Comparison of ENCODE assay signal across 25 mouse cellular contexts in genomic region chr5:72250180-72250579, GRCm38 (mm10).
DNase-seq lines count a peak whose midpoint lies in the region; ATAC-seq and TF ChIP-seq lines count a peak whose summit lies in the region.
"Had no signal": no experiment of that assay in that cellular context is flagged by ENCODE, and none has a peak within 500 bp of the region (broad histone marks: within the 10 kb centered on the region; RNA-seq: fewer than 3 reads in every experiment).

No protein-coding gene starts in this region.

- POLR2A ChIA-PET in Patski (lab: Charles Lee) = no interaction called here

- CTCF ChIA-PET in Patski (lab: Charles Lee) = interaction anchor here (0.8 to 1.1 kb wide), 5 partner anchors 11 to 90 kb away, joined by 3 read pairs; no protein-coding TSS in a partner anchor

- H3K27me3 ChIP-seq in Patski = no peaks in the 10 kb centered on the region
- no peaks in the 10 kb centered on the region for H3K27me3 ChIP-seq in forebrain, embryonic 14.5 days (replicated peaks; ENCODE audit: control insufficient read depth, insufficient read depth, low read length)
- H3K27me3 ChIP-seq: heart, embryonic 13.5 days; hindbrain, embryonic 15.5 days; liver, embryonic 15.5 days; lung, embryonic 15.5 days; neural tube, embryonic 13.5 days had no signal

- H3K4me3 ChIP-seq in forebrain, embryonic 14.5 days (ENCODE audit: low read depth, low read length) = no peak overlapping the region
- H3K4me3 ChIP-seq: forebrain, embryonic 10.5 days; heart, adult 2 months; heart, embryonic 13.5 days; hindbrain, embryonic 15.5 days; liver, embryonic 15.5 days; lung, embryonic 15.5 days; neural tube, embryonic 13.5 days had no signal

- no peak overlapping the region for H3K9ac ChIP-seq in forebrain, embryonic 14.5 days (ENCODE audit: low read length)
- H3K9ac ChIP-seq: heart, embryonic 13.5 days; hindbrain, embryonic 15.5 days; liver, embryonic 15.5 days; lung, embryonic 15.5 days; neural tube, embryonic 13.5 days had no signal

- no peaks in the 10 kb centered on the region for H3K4me1 ChIP-seq in forebrain, embryonic 14.5 days (ENCODE audit: control insufficient read depth, insufficient read depth, low read length)
- H3K4me1 ChIP-seq: forebrain, embryonic 10.5 days; heart, embryonic 13.5 days; hindbrain, embryonic 15.5 days; lung, embryonic 15.5 days; neural tube, embryonic 13.5 days had no signal

- ATAC-seq in Patski = no peak
- 0 out of 2 replicates have a peak, but pooled peaks have one; percentile 15 for ATAC-seq in megakaryocyte, adult 5-6 weeks (ENCODE audit: poor library complexity, severe bottlenecking)
- no peak for ATAC-seq in forebrain, embryonic 14.5 days
- ATAC-seq: forebrain, embryonic 16.5 days; intestine, postnatal 0 days; midbrain, embryonic 16.5 days had no signal

- H3K27ac ChIP-seq in forebrain, embryonic 14.5 days (ENCODE audit: low read depth, low read length) = no peak overlapping the region
- H3K27ac ChIP-seq: forebrain, embryonic 10.5 days; heart, adult 2 months; heart, embryonic 13.5 days; hindbrain, embryonic 15.5 days; liver, embryonic 15.5 days; lung, embryonic 15.5 days; neural tube, embryonic 13.5 days had no signal

- no peak for TF ChIP-seq CTCF in Patski (IDR thresholded peaks at IDR 0.05)

- 91% methylated on average over 1 of the region's 1 CpGs for WGBS in forebrain, embryonic 14.5 days

- in situ Hi-C loops in Patski (cut with MboI; ENCODE audit: low pct_unique_long_range_greater_than_20kb) = loop anchor here (25.0 kb wide), 1 partner anchor 738 kb away; no protein-coding TSS in a partner anchor

- no peaks in the 10 kb centered on the region for H3K9me3 ChIP-seq in forebrain, embryonic 14.5 days (replicated peaks; ENCODE audit: control insufficient read depth, low read length)
- H3K9me3 ChIP-seq: forebrain, embryonic 10.5 days; heart, embryonic 13.5 days; hindbrain, embryonic 15.5 days; liver, embryonic 15.5 days; lung, embryonic 15.5 days; neural tube, embryonic 13.5 days had no signal

- DNase-seq in 3134 (ENCODE audit: extremely low read depth, insufficient read length, low spot score) (peak; percentile 17), 416B (ENCODE audit: low read depth) (peak; percentile 85), Patski (ENCODE audit: low read depth, low spot score) (peak; percentile 25)
- DNase-seq in urinary bladder, postnatal 10 days (ENCODE audit: low spot score) = no peak
- DNase-seq in urinary bladder, postnatal 4 days (ENCODE audit: low spot score in 2 of 2) = no peak
- no peak for DNase-seq in forebrain, embryonic 14.5 days (ENCODE audit: low spot score)
- DNase-seq: cerebellum, adult 8-10 months; cerebellum, postnatal 36 days; heart, adult 2 months; heart, postnatal 10 days; kidney, postnatal 25 days; right cerebral cortex, postnatal 4 days; thymus, adult 2 months; thymus, postnatal 36 days had no signal

- no peak overlapping the region for H3K4me2 ChIP-seq in forebrain, embryonic 14.5 days (ENCODE audit: low read length)
- H3K4me2 ChIP-seq: heart, embryonic 13.5 days; hindbrain, embryonic 15.5 days; liver, embryonic 15.5 days; lung, embryonic 15.5 days; midbrain, embryonic 11.5 days; neural tube, embryonic 13.5 days had no signal

- no peaks in the 10 kb centered on the region for H3K36me3 ChIP-seq in forebrain, embryonic 14.5 days (ENCODE audit: control insufficient read depth, insufficient read depth, low read length)

Comparison
In these comparisons a context has a peak if more than half of its experiments do, and no peak if none do; other contexts are left out.
1. DNase-seq: peak in 3134 (single experiment), 416B (single experiment) and Patski (single experiment); none in urinary bladder, postnatal 10 days (single experiment), urinary bladder, postnatal 4 days (0 of 2) and forebrain, embryonic 14.5 days (single experiment).